Mouse (Mus musculus): ENCODE measurements around the gene Caap1. TPM values are rescaled to one million over a fixed set of nuclear protein-coding genes. Genes with fewer than 3 reads are reported as not detected.

Gene Caap1
- polyA plus RNA-seq (2012; rRNA removed) (11.0 and 15.4 TPM in 2 replicates), polyA plus RNA-seq (2014; fragmentation: Nextera tagmentation; extraction: Ambion mirVana) (17.9 and 19.5 TPM in 2 replicates)

DNA sequence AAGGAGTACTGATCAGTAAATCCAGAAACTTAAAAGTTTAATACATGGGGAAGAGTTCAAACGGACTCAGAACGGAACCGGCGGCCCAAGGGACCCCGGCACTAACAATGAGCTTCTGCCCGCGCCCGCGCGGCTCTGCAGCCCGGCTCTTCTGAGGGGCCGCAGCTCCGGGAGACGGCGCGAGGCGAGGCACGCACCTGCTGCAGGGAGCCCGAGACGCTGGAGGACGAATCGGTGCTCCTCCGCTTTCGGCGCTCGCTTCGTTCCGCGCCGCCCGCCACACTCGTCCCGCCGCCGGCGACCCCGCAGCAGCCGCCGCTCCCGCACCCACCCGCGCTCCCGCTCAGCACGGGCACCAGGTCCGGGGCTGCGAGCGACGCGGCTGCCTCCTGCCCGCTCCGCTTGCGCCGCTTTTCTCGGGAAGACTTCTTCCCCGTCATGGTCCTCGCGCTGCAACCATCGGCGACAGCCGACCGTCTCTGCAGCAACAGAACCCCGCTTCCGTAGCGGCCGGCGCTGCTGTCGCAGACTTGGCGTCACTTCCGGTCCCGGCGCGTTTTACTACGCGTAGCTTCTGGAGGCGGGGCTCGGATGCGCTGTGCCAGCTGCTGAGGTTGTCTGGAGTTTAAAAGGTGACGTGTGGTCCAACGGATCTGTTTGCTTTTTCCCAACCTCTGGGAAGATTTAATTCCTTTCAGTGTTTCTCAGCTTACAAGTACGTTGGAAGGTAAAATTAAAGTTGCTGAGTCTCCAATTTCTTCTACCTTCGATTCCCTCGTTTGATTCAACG, at the start of gene Caap1, which contains the start of gene Gm10306:
Gene Caap1, minus strand, starts transcription at position 532 of the 790 bp plus-strand sequence.
Gene Gm10306, plus strand, starts transcription at position 282 of the 790 bp plus-strand sequence.
- Histone ChIP-seq H3K4me3 (replicated peaks; ENCODE audit: low read length) (peak within 1 kb of the TSS; percentile 86), H3K4me2 (replicated peaks; ENCODE audit: low read depth, low read length, severe bottlenecking) (peak within 1 kb of the TSS; percentile 47), H3K9ac (ENCODE audit: low read depth, low read length, severe bottlenecking) (peak within 1 kb of the TSS; percentile 81), H3K27ac (replicated peaks; ENCODE audit: low read depth, low read length) (peak within 1 kb of the TSS; percentile 70), H3K4me1 (ENCODE audit: control insufficient read depth, insufficient read depth, low read length) (no peaks in the 10 kb centered on the region), H3K27me3 (ENCODE audit: control insufficient read depth, insufficient read depth, low read length) (no peaks in the 10 kb centered on the region), H3K36me3 (ENCODE audit: control insufficient read depth, insufficient read depth, low read length) (no peaks in the 10 kb centered on the region), H3K9me3 (ENCODE audit: control insufficient read depth, low read length) (no peaks in the 10 kb centered on the region)
- TF ChIP-seq POLR2A (IDR thresholded peaks at IDR 0.05; ENCODE audit: borderline replicate concordance, extremely low read depth, insufficient read depth, insufficient read length): peak; percentile 89
- WGBS: 4% methylated on average over 77 of the region's 83 CpGs
- DNase-seq (ENCODE audit: low spot score) (peak; percentile 93), ATAC-seq (ENCODE audit: low FRiP score, low read depth) (peak; percentile 97)

GRCm38 (mm10) chr4:94605591-94605990, 49.0 kb upstream of the Caap1 start:
- no peak overlapping the region for H3K4me2 ChIP-seq (replicated peaks; ENCODE audit: low read depth, low read length, severe bottlenecking)
- H3K36me3 ChIP-seq (ENCODE audit: control insufficient read depth, insufficient read depth, low read length): no peaks in the 10 kb centered on the region
- DNase-seq (ENCODE audit: low spot score) (no peak), ATAC-seq (ENCODE audit: low FRiP score, low read depth) (no peak)
- TF ChIP-seq POLR2A (IDR thresholded peaks at IDR 0.05; ENCODE audit: borderline replicate concordance, extremely low read depth, insufficient read depth, insufficient read length): no peak
- no peaks in the 10 kb centered on the region for H3K9me3 ChIP-seq (ENCODE audit: control insufficient read depth, low read length)
- 93% methylated on average over 2 of the region's 2 CpGs for WGBS
- 0 out of 2 replicates have a peak, but pooled peaks cover 6% of the 10 kb centered on the region for H3K4me1 ChIP-seq (ENCODE audit: control insufficient read depth, insufficient read depth, low read length)
- no peak overlapping the region for H3K4me3 ChIP-seq (replicated peaks; ENCODE audit: low read length)
- no peak overlapping the region for H3K27ac ChIP-seq (replicated peaks; ENCODE audit: low read depth, low read length)
- H3K9ac ChIP-seq (ENCODE audit: low read depth, low read length, severe bottlenecking): no peak overlapping the region
- no peaks in the 10 kb centered on the region for H3K27me3 ChIP-seq (ENCODE audit: control insufficient read depth, insufficient read depth, low read length)

GRCm38 (mm10) chr4:94604452-94605019, 47.9 kb upstream of the Caap1 start:
- H3K27me3 ChIP-seq (ENCODE audit: control insufficient read depth, insufficient read depth, low read length): no peaks in the 10 kb centered on the region
- DNase-seq (ENCODE audit: low spot score): no peak
- H3K27ac ChIP-seq (replicated peaks; ENCODE audit: low read depth, low read length): no peak overlapping the region
- no peak overlapping the region for H3K4me2 ChIP-seq (replicated peaks; ENCODE audit: low read depth, low read length, severe bottlenecking)
- 0 out of 2 replicates have a peak, but pooled peaks cover 6% of the 10 kb centered on the region for H3K4me1 ChIP-seq (ENCODE audit: control insufficient read depth, insufficient read depth, low read length)
- TF ChIP-seq POLR2A (IDR thresholded peaks at IDR 0.05; ENCODE audit: borderline replicate concordance, extremely low read depth, insufficient read depth, insufficient read length): no peak
- no peak overlapping the region for H3K9ac ChIP-seq (ENCODE audit: low read depth, low read length, severe bottlenecking)
- H3K9me3 ChIP-seq (ENCODE audit: control insufficient read depth, low read length): no peaks in the 10 kb centered on the region
- H3K36me3 ChIP-seq (ENCODE audit: control insufficient read depth, insufficient read depth, low read length): no peaks in the 10 kb centered on the region
- WGBS: 81% methylated on average over 2 of the region's 2 CpGs
- H3K4me3 ChIP-seq (replicated peaks; ENCODE audit: low read length): no peak overlapping the region
- no peak for ATAC-seq (ENCODE audit: low FRiP score, low read depth)

GRCm38 (mm10) chr4:94603031-94603629, 46.5 kb upstream of the Caap1 start, which contains the start of gene Plaa:
Plaa (minus strand) TSS chr4:94603244.
- H3K9me3 ChIP-seq (ENCODE audit: control insufficient read depth, low read length): no peaks in the 10 kb centered on the region
- under 1% methylated on average over 55 of the region's 61 CpGs for WGBS
- DNase-seq (ENCODE audit: low spot score) (peak; percentile 93), ATAC-seq (ENCODE audit: low FRiP score, low read depth) (peak; percentile 99)
- H3K27ac ChIP-seq (replicated peaks; ENCODE audit: low read depth, low read length): peak within 1 kb of the TSS; percentile 89
- peak within 1 kb of the TSS; percentile 97 for H3K4me3 ChIP-seq (replicated peaks; ENCODE audit: low read length)
- no peaks in the 10 kb centered on the region for H3K36me3 ChIP-seq (ENCODE audit: control insufficient read depth, insufficient read depth, low read length)
- 0 out of 2 replicates have a peak, but pooled peaks have one; percentile 45 for TF ChIP-seq POLR2A (IDR thresholded peaks at IDR 0.05; ENCODE audit: borderline replicate concordance, extremely low read depth, insufficient read depth, insufficient read length)
- 0 out of 2 replicates have a peak, but pooled peaks cover 6% of the 10 kb centered on the region for H3K4me1 ChIP-seq (ENCODE audit: control insufficient read depth, insufficient read depth, low read length)
- no peaks in the 10 kb centered on the region for H3K27me3 ChIP-seq (ENCODE audit: control insufficient read depth, insufficient read depth, low read length)
- H3K9ac ChIP-seq (ENCODE audit: low read depth, low read length, severe bottlenecking): peak within 1 kb of the TSS; percentile 93
- H3K4me2 ChIP-seq (replicated peaks; ENCODE audit: low read depth, low read length, severe bottlenecking): peak within 1 kb of the TSS; percentile 83

- Histone ChIP-seq H3K4me2 (replicated peaks; ENCODE audit: low read depth, low read length, severe bottlenecking) (peak overlapping the region; percentile 58), H3K4me1 (ENCODE audit: control insufficient read depth, insufficient read depth, low read length) (0 out of 2 replicates have a peak, but pooled peaks cover 6% of the 10 kb centered on the region), H3K9ac (ENCODE audit: low read depth, low read length, severe bottlenecking) (peak overlapping the region; percentile 93), H3K36me3 (ENCODE audit: control insufficient read depth, insufficient read depth, low read length) (no peaks in the 10 kb centered on the region), H3K27ac (replicated peaks; ENCODE audit: low read depth, low read length) (peak overlapping the region; percentile 89), H3K9me3 (ENCODE audit: control insufficient read depth, low read length) (no peaks in the 10 kb centered on the region), H3K27me3 (ENCODE audit: control insufficient read depth, insufficient read depth, low read length) (no peaks in the 10 kb centered on the region), H3K4me3 (replicated peaks; ENCODE audit: low read length) (peak overlapping the region; percentile 97)
- under 1% methylated on average over 33 of the region's 33 CpGs for WGBS
- ATAC-seq (ENCODE audit: low FRiP score, low read depth): peak; percentile 70
- DNase-seq (ENCODE audit: low spot score): no peak
- no peak for TF ChIP-seq POLR2A (IDR thresholded peaks at IDR 0.05; ENCODE audit: borderline replicate concordance, extremely low read depth, insufficient read depth, insufficient read length)
These were observed 46.0 kb upstream of the Caap1 start for GRCm38 (mm10) chr4:94602496-94603030.
